Mouse (Mus musculus) myocyte (in vitro differentiated cells): ENCODE data around the gene Tmem236. TPM values are rescaled to one million over a fixed set of nuclear protein-coding genes. Genes with fewer than 3 reads are reported as not detected.

Experiments used
- H3K27me3 ChIP-seq: one replicate; pipeline ENCODE4 v1.6.1; 2011; ENCODE audit not compliant: control insufficient read depth, insufficient read depth, insufficient read length
- H3K36me3 ChIP-seq: one replicate; pipeline ENCODE4 v1.6.1; 2011; ENCODE audit not compliant: control insufficient read depth, insufficient read depth
- H3K4me2 ChIP-seq: one replicate; pipeline ENCODE4 v1.6.1; 2011; ENCODE audit warnings: low read depth, control low read depth
- H3K4me3 ChIP-seq: one replicate; pipeline ENCODE4 v1.5.1; 2011; ENCODE audit warnings: mild to moderate bottlenecking, control low read depth, moderate library complexity
- H3K79me2 ChIP-seq: one replicate; pipeline ENCODE4 v1.6.1; 2011; ENCODE audit not compliant: control insufficient read depth, insufficient read depth
- H3ac ChIP-seq: one replicate; pipeline ENCODE4 v1.6.1; 2011; ENCODE audit not compliant: control insufficient read depth, insufficient read length
- CEBPB ChIP-seq: IDR thresholded peaks from 2 replicates; pipeline ENCODE4 v1.6.1; 2011; ENCODE audit warnings: mild to moderate bottlenecking, moderate library complexity; ENCODE audit not compliant: poor library complexity, insufficient read depth, severe bottlenecking
- E2F4 ChIP-seq: IDR thresholded peaks from one replicate; pipeline ENCODE4 v1.6.1; 2011; ENCODE audit warnings: mild to moderate bottlenecking, control low read depth, moderate library complexity; ENCODE audit not compliant: insufficient read depth
- MAX ChIP-seq: IDR thresholded peaks from one replicate; pipeline ENCODE4 v1.6.1; 2011; ENCODE audit warnings: low read depth, mild to moderate bottlenecking, control low read depth
- MYOD1 ChIP-seq, 3 experiments: IDR thresholded peaks; one replicate each; pipeline ENCODE4 v1.6.1; 2011; ENCODE audit warnings: control low read depth in 2 of 3, low read depth in 2 of 3, mild to moderate bottlenecking in 2 of 3, moderate library complexity in 1 of 3; ENCODE audit not compliant: insufficient read length in 2 of 3, control insufficient read depth in 1 of 3
- MYOG ChIP-seq, 3 experiments: IDR thresholded peaks; one replicate each; pipeline ENCODE4 v1.6.1; 2011; ENCODE audit warnings: control low read depth in 2 of 3, low read depth in 2 of 3, mild to moderate bottlenecking in 2 of 3; ENCODE audit not compliant: insufficient read length in 2 of 3, control insufficient read depth in 1 of 3, insufficient read depth in 1 of 3
- POLR2A ChIP-seq: IDR thresholded peaks from one replicate; pipeline ENCODE4 v1.6.1; 2011; ENCODE audit warnings: low read depth, mild to moderate bottlenecking, control low read depth, moderate library complexity; ENCODE audit not compliant: insufficient read length
- POLR2AphosphoS2 ChIP-seq: IDR thresholded peaks from one replicate; pipeline ENCODE4 v1.6.1; 2011; ENCODE audit warnings: low read depth, control low read depth; ENCODE audit not compliant: insufficient read length
- REST ChIP-seq: IDR thresholded peaks from one replicate; pipeline ENCODE4 v1.6.1; 2011; ENCODE audit warnings: mild to moderate bottlenecking, control low read depth, moderate library complexity; ENCODE audit not compliant: insufficient read depth, insufficient read length
- SRF ChIP-seq: IDR thresholded peaks from one replicate; pipeline ENCODE4 v1.6.1; 2011; ENCODE audit warnings: low read depth; ENCODE audit not compliant: control insufficient read depth, insufficient read length
- TCF12 ChIP-seq: IDR thresholded peaks from one replicate; pipeline ENCODE4 v1.6.1; 2011; ENCODE audit warnings: mild to moderate bottlenecking, control low read depth; ENCODE audit not compliant: poor library complexity, insufficient read depth, severe bottlenecking
- TCF3 ChIP-seq: IDR thresholded peaks from one replicate; pipeline ENCODE4 v1.6.1; 2011; ENCODE audit warnings: low read depth, control low read depth; ENCODE audit not compliant: insufficient read length
- USF1 ChIP-seq: IDR thresholded peaks from one replicate; pipeline ENCODE4 v1.6.1; 2011; ENCODE audit warnings: low read depth, mild to moderate bottlenecking, control low read depth, moderate library complexity
- polyA plus RNA-seq: library from polyadenylated mRNA; unstranded; fragments of >200 nt; fragmentation: generic; extraction: Trizol; gene quantifications from one replicate; pipeline ENCODE4 v1.2.1, GENCODE M21; 2012; ENCODE audit warnings: missing spikeins

Gene Tmem236
- polyA plus RNA-seq, 1 experiment, result 0.08 TPM

DNA sequence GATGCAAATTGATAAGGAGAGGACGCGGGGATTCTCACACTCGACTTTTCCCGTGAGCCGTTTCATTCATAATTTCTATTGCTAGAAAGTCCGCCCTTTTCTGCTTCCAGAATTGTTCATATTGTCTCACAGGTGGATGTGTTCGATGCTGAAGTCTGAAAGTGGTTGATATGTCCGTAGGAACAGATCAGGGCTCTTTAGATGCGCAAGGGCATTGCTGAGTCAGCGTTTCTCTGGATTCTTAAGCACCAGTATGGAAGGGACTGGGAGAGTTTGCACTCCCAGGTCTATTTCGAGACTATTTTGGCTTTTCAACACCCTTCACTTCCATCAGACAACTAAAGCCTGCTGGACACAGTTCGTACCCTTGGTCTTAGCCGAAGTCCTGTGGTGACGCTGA lies 55.7 kb downstream of the Tmem236 start:
- TF ChIP-seq TCF12, result no peak
- no peak for TF ChIP-seq POLR2A
- TF ChIP-seq CEBPB, result no peak
- TF ChIP-seq REST, result no peak
- TF ChIP-seq E2F4, result no peak
- TF ChIP-seq TCF3, result no peak
- no peak for TF ChIP-seq USF1
- TF ChIP-seq POLR2AphosphoS2, result no peak
- TF ChIP-seq MYOD1 (IDR thresholded peaks at IDR 0.05; ENCODE audit: control insufficient read depth in 1 of 3, insufficient read length in 2 of 3, low read depth in 2 of 3), result no peak
- TF ChIP-seq SRF, result no peak
- TF ChIP-seq MYOG (IDR thresholded peaks at IDR 0.05; ENCODE audit: control insufficient read depth in 1 of 3, insufficient read depth in 1 of 3, insufficient read length in 2 of 3, low read depth in 2 of 3), result no peak
- TF ChIP-seq MAX, result no peak
- Histone ChIP-seq H3K36me3 (no peaks in the 10 kb centered on the region), H3K4me2 (no peak overlapping the region), H3K27me3 (no peaks in the 10 kb centered on the region), H3K79me2 (no peaks in the 10 kb centered on the region), H3ac (no peak overlapping the region), H3K4me3 (no peak overlapping the region)

DNA sequence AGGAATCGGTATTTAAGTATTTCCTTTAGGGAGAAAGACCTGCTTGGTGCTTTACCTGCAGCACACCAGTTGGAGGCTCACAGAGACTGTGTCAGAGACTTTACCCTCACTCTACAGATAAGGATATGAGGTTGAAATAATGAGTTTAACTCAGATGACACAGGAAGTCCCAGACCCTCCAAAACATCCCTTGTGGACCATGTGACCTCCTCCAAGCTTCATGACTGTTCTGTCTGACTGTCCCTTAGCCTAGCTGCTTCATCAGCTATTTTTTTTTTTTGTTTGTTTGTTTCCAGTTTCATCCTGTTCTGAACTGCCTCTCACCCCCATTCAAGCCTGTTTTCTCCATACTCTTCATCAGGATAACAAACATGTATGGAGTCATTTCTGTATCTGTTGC lies 58.6 kb downstream of the Tmem236 start:
- Histone ChIP-seq H3K4me2 (no peak overlapping the region), H3K36me3 (no peaks in the 10 kb centered on the region), H3ac (no peak overlapping the region), H3K27me3 (no peaks in the 10 kb centered on the region), H3K79me2 (no peaks in the 10 kb centered on the region), H3K4me3 (no peak overlapping the region)
- peak; percentile 20 for TF ChIP-seq USF1
- no peak for TF ChIP-seq CEBPB

DNA sequence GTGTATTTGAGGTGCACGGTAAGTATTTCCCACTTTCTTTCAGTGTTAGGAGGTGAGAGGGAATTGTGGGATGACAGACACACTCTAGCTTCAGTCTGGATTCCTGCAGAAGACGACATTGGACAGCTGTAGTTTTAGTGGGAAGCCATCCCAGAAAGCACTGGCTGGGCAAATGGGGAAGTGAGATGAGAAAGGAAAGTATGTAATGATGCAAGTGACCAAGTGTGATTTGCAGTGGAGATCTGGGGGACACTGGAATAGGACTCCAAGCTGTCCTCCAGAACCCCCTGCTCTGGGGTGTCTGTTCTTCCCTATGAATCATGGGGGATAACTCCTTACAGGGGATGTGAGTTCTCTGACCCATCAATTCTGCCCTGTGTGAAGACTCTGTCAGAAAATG lies 59.7 kb downstream of the Tmem236 start:
- no peak for TF ChIP-seq MYOG (IDR thresholded peaks at IDR 0.05; ENCODE audit: control insufficient read depth in 1 of 3, insufficient read depth in 1 of 3, insufficient read length in 2 of 3, low read depth in 2 of 3)
- TF ChIP-seq POLR2A, result no peak
- TF ChIP-seq MAX, result no peak
- no peak for TF ChIP-seq TCF3
- no peak for TF ChIP-seq POLR2AphosphoS2
- TF ChIP-seq CEBPB, result no peak
- no peak for TF ChIP-seq E2F4
- no peak for TF ChIP-seq SRF
- no peak for TF ChIP-seq USF1
- TF ChIP-seq MYOD1 (IDR thresholded peaks at IDR 0.05; ENCODE audit: control insufficient read depth in 1 of 3, insufficient read length in 2 of 3, low read depth in 2 of 3), result no peak
- no peak for TF ChIP-seq TCF12
- no peak for TF ChIP-seq REST
- Histone ChIP-seq H3K79me2 (no peaks in the 10 kb centered on the region), H3ac (no peak overlapping the region), H3K36me3 (no peaks in the 10 kb centered on the region), H3K4me3 (no peak overlapping the region), H3K4me2 (no peak overlapping the region), H3K27me3 (no peaks in the 10 kb centered on the region)

DNA sequence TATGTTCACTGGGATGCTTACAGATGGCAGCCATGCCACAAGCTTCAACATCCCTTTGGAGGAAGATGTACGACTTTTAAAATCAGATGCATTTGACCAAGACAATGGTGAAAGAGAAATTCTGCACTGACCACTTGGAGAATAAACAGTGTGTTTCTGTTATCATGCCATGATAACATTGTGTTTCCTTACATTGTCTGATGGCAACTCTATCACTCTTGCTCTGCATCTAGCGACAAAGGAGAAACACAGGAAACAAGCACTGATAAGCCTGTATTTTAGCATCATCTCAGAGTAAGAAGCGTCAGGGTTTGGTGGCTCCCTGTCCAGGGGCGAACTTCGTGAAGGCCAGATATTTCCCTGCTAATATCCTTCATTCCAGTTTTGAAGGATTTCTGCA lies 61.0 kb downstream of the Tmem236 start:
- H3K27me3 ChIP-seq, result no peaks in the 10 kb centered on the region
- TF ChIP-seq REST, result no peak
- TF ChIP-seq SRF, result no peak
- no peak for TF ChIP-seq TCF12
- no peak for TF ChIP-seq MYOG (IDR thresholded peaks at IDR 0.05; ENCODE audit: control insufficient read depth in 1 of 3, insufficient read depth in 1 of 3, insufficient read length in 2 of 3, low read depth in 2 of 3)
- H3K4me2 ChIP-seq, result no peak overlapping the region
- no peaks in the 10 kb centered on the region for H3K36me3 ChIP-seq
- no peak overlapping the region for H3K4me3 ChIP-seq
- H3K79me2 ChIP-seq, result no peaks in the 10 kb centered on the region
- no peak overlapping the region for H3ac ChIP-seq

DNA sequence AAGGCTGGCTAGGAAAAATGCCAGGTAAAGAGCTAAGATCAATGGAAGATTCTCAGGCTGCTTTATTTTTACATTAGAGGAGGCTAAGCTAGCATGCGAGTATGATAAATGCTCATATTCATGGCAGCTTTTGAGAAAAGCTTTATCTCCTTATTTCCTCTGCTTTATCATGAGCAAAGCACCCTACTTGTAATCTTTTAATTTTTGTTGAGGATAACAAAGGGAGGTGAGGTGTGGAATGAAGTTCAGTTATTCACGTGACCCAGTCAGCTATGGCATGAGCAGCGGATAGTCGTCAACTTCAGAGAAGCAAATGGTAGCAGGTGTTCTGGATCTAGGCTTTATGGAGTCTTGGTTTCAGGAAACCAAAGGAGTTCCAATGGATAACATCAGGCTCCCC lies 62.6 kb downstream of the Tmem236 start:
- H3K27me3 ChIP-seq, result no peaks in the 10 kb centered on the region
- no peak overlapping the region for H3K4me2 ChIP-seq
- TF ChIP-seq TCF12 (no peak), REST (no peak), TCF3 (no peak), POLR2AphosphoS2 (no peak), SRF (no peak), MAX (no peak), MYOD1 (IDR thresholded peaks at IDR 0.05; ENCODE audit: control insufficient read depth in 1 of 3, insufficient read length in 2 of 3, low read depth in 2 of 3) (no peak), CEBPB (no peak), E2F4 (no peak), MYOG (IDR thresholded peaks at IDR 0.05; ENCODE audit: control insufficient read depth in 1 of 3, insufficient read depth in 1 of 3, insufficient read length in 2 of 3, low read depth in 2 of 3) (no peak), POLR2A (no peak), USF1 (no peak)
- H3K4me3 ChIP-seq, result no peak overlapping the region
- no peak overlapping the region for H3ac ChIP-seq
- no peaks in the 10 kb centered on the region for H3K36me3 ChIP-seq
- no peaks in the 10 kb centered on the region for H3K79me2 ChIP-seq
